Mouse (Mus musculus): ENCODE measurements at regions not wholly inside any gene's neighbourhood (a gene's known extent, or its start where the extent isn't known, plus 50 kb on each side); places are given as distances from the start of the nearest gene placed in this dataset.

DNA sequence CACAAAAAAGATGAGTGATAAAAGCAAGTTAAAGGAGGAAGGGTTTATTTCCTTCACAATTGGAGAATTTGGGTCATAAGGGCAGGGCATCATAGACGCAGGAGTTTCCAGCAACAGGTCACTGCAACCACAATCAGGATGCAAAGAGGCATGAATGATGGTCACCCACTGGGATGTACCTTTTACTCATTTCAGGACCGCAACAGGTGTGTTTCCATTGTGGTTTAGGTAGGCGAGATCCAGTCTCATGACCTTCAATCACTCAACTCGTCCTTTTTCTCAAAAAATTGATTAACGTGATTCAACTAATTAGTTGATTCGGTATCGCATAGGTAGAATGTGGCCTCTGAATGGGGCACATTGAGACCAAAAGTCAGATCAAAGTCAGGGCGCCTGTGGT is 50.4 kb upstream of the Acsl1 start:
- no peaks in the 10 kb centered on the region for H3K27me3 ChIP-seq (ENCODE audit: control insufficient read depth, insufficient read depth, low read depth, low read length)
- H3K4me1 ChIP-seq (ENCODE audit: control insufficient read depth, low read depth, low read length): no peaks in the 10 kb centered on the region
- H3K9me3 ChIP-seq (replicated peaks; ENCODE audit: control insufficient read depth, low read length): no peaks in the 10 kb centered on the region
- H3K27ac ChIP-seq (ENCODE audit: low read length): no peak overlapping the region
- H3K4me2 ChIP-seq (ENCODE audit: low read depth, low read length): no peak overlapping the region
- H3K9ac ChIP-seq (ENCODE audit: low read depth, low read length): no peak overlapping the region
- H3K4me3 ChIP-seq (ENCODE audit: low read depth, low read length): no peak overlapping the region
- WGBS (ENCODE audit: insufficient replicate concordance): 63% methylated on average over 8 of the region's 8 CpGs
- H3K36me3 ChIP-seq (ENCODE audit: control insufficient read depth, insufficient read depth): no peaks in the 10 kb centered on the region
- no peak for ATAC-seq (ENCODE audit: low read depth)

Measured in liver, embryonic 16.5 days (tissue).